Mouse (Mus musculus) cortical plate, adult 2 months (tissue): ENCODE data around the gene Syt7. TPM values are rescaled to one million over a fixed set of nuclear protein-coding genes. Genes with fewer than 3 reads are reported as not detected.

ENCODE experiments used
- H3K27ac ChIP-seq: fragments of 200-500 bp; 2 replicates; pipeline ENCODE4 v1.5.1; 2012; ENCODE audit warnings: low read length, control low read depth, inconsistent platforms; ENCODE audit not compliant: insufficient read depth
- H3K4me1 ChIP-seq: fragments of 200-500 bp; 2 replicates; pipeline ENCODE4 v1.6.1; 2011; ENCODE audit warnings: low read length; ENCODE audit not compliant: control insufficient read depth, insufficient read depth
- H3K4me3 ChIP-seq: fragments of 200-500 bp; 2 replicates; pipeline ENCODE4 v1.5.1; 2011; ENCODE audit warnings: mild to moderate bottlenecking, low read length, control low read depth; ENCODE audit not compliant: insufficient read depth
- CTCF ChIP-seq: fragments of 200-500 bp; IDR thresholded peaks from 2 replicates; pipeline ENCODE4 v1.5.1; 2011; ENCODE audit warnings: mild to moderate bottlenecking, control low read depth, low read length; ENCODE audit not compliant: insufficient read depth; ENCODE audit errors: extremely low read depth
- POLR2A ChIP-seq: fragments of 200-500 bp; IDR thresholded peaks from 2 replicates; pipeline ENCODE4 v1.6.1; 2011; ENCODE audit warnings: mild to moderate bottlenecking, low read length, control low read depth; ENCODE audit not compliant: insufficient read depth; ENCODE audit errors: extremely low read depth
- polyA plus RNA-seq: library from polyadenylated mRNA; depleted of rRNA; stranded (reverse); fragments of >200 nt; gene quantifications from 2 replicates; pipeline ENCODE4 v1.2.3, GENCODE M21; 2012

Syt7 gene
- polyA plus RNA-seq, 1 experiment = 213 TPM

GRCm38 (mm10) chr19:10421986-10422976 lies 33.4 kb downstream of the Syt7 start:
- no peak for TF ChIP-seq POLR2A
- TF ChIP-seq CTCF = no peak
- Histone ChIP-seq H3K4me1 (no peaks in the 10 kb centered on the region; the same call in 1 of the 2 replicates), H3K4me3 (no peak overlapping the region), H3K27ac (no peak overlapping the region)

- Histone ChIP-seq H3K4me3 (no peak overlapping the region), H3K27ac (no peak overlapping the region), H3K4me1 (no peaks in the 10 kb centered on the region; the same call in 1 of the 2 replicates)
- TF ChIP-seq CTCF (no peak), POLR2A (no peak)
Observed at GRCm38 (mm10) chr19:10424751-10425150, 35.9 kb downstream of the Syt7 start.

- no peak overlapping the region for H3K27ac ChIP-seq
- no peak for TF ChIP-seq CTCF
- TF ChIP-seq POLR2A = no peak
- H3K4me3 ChIP-seq = no peak overlapping the region
- no peaks in the 10 kb centered on the region; the same call in 1 of the 2 replicates for H3K4me1 ChIP-seq
Observed at GRCm38 (mm10) chr19:10425484-10426270, 36.8 kb downstream of the Syt7 start.

- Histone ChIP-seq H3K27ac (no peak overlapping the region), H3K4me3 (no peak overlapping the region), H3K4me1 (no peaks in the 10 kb centered on the region; the same call in 1 of the 2 replicates)
- no peak for TF ChIP-seq CTCF
- no peak for TF ChIP-seq POLR2A
Observed at GRCm38 (mm10) chr19:10426312-10426711, 37.4 kb downstream of the Syt7 start.

- TF ChIP-seq POLR2A (no peak), CTCF (no peak)
- Histone ChIP-seq H3K4me3 (no peak overlapping the region), H3K4me1 (no peaks in the 10 kb centered on the region; the same call in 1 of the 2 replicates), H3K27ac (no peak overlapping the region)
Observed at GRCm38 (mm10) chr19:10426793-10427192, 37.9 kb downstream of the Syt7 start.

- H3K27ac ChIP-seq = no peak overlapping the region
- no peak overlapping the region for H3K4me3 ChIP-seq
- TF ChIP-seq CTCF = no peak
- no peaks in the 10 kb centered on the region; the same call in 1 of the 2 replicates for H3K4me1 ChIP-seq
Observed at GRCm38 (mm10) chr19:10427431-10427830, 38.5 kb downstream of the Syt7 start.

GRCm38 (mm10) chr19:10429371-10429770 lies 40.5 kb downstream of the Syt7 start:
- Histone ChIP-seq H3K4me1 (peaks cover 12% of the 10 kb centered on the region), H3K4me3 (no peak overlapping the region), H3K27ac (no peak overlapping the region)
- TF ChIP-seq POLR2A = no peak
- no peak for TF ChIP-seq CTCF

- Histone ChIP-seq H3K4me3 (no peak overlapping the region), H3K4me1 (peaks cover 12% of the 10 kb centered on the region), H3K27ac (no peak overlapping the region)
- TF ChIP-seq CTCF = no peak
- TF ChIP-seq POLR2A = no peak
Observed at GRCm38 (mm10) chr19:10431410-10431809, 42.5 kb downstream of the Syt7 start.

- H3K4me1 ChIP-seq = peaks cover 12% of the 10 kb centered on the region
- TF ChIP-seq POLR2A = no peak
- TF ChIP-seq CTCF = no peak
- no peak overlapping the region for H3K27ac ChIP-seq
- no peak overlapping the region for H3K4me3 ChIP-seq
Observed at GRCm38 (mm10) chr19:10431841-10432240, 43.0 kb downstream of the Syt7 start.
